Mouse (Mus musculus): Measurements from ENCODE around the gene Cubn. TPM values are rescaled to one million over a fixed set of nuclear protein-coding genes. Genes with fewer than 3 reads are reported as not detected.

The Cubn gene
- polyA plus RNA-seq, 1 experiment from 2014 or later = 0.47 TPM

GRCm38 (mm10) chr2:13270736-13271135 is 220.9 kb downstream of the Cubn start:
- H3K9me3 ChIP-seq (replicated peaks) = no peaks in the 10 kb centered on the region
- no peak for ATAC-seq (ENCODE audit: insufficient number of reproducible peaks, low FRiP score, low TSS enrichment, low read depth)
- H3K4me2 ChIP-seq (replicated peaks) = peak overlapping the region; percentile 85
- no peaks in the 10 kb centered on the region for H3K27me3 ChIP-seq
- no peaks in the 10 kb centered on the region for H3K36me3 ChIP-seq
- peak overlapping the region; percentile 77 for H3K27ac ChIP-seq (replicated peaks)
- peaks cover 11% of the 10 kb centered on the region; the same call in 1 of the 2 replicates for H3K4me1 ChIP-seq
- WGBS = 43% methylated on average over 8 of the region's 8 CpGs
- H3K4me3 ChIP-seq (replicated peaks) = peak overlapping the region; percentile 56
- H3K9ac ChIP-seq = peak overlapping the region; percentile 54

GRCm38 (mm10) chr2:13268681-13269293 is 222.8 kb downstream of the Cubn start:
- H3K9me3 ChIP-seq (replicated peaks) = no peaks in the 10 kb centered on the region
- H3K4me1 ChIP-seq = peaks cover 11% of the 10 kb centered on the region; the same call in 1 of the 2 replicates
- H3K27me3 ChIP-seq = no peaks in the 10 kb centered on the region
- WGBS = 94% methylated on average over 4 of the region's 4 CpGs
- no peak overlapping the region for H3K27ac ChIP-seq (replicated peaks)
- no peak for ATAC-seq (ENCODE audit: insufficient number of reproducible peaks, low FRiP score, low TSS enrichment, low read depth)
- no peak overlapping the region for H3K4me3 ChIP-seq (replicated peaks)
- H3K4me2 ChIP-seq (replicated peaks) = no peak overlapping the region
- no peaks in the 10 kb centered on the region for H3K36me3 ChIP-seq
- H3K9ac ChIP-seq = no peak overlapping the region

GRCm38 (mm10) chr2:13264875-13265274 is 226.7 kb downstream of the Cubn start:
- no peaks in the 10 kb centered on the region for H3K27me3 ChIP-seq
- H3K9me3 ChIP-seq (replicated peaks) = no peaks in the 10 kb centered on the region
- 0 out of 2 replicates have a peak, but pooled peaks cover under 1% of the 10 kb centered on the region for H3K4me1 ChIP-seq
- H3K4me2 ChIP-seq (replicated peaks) = no peak overlapping the region
- WGBS = 44% methylated on average over 4 of the region's 4 CpGs
- H3K27ac ChIP-seq (replicated peaks) = no peak overlapping the region
- no peaks in the 10 kb centered on the region for H3K36me3 ChIP-seq
- H3K9ac ChIP-seq = no peak overlapping the region
- no peak overlapping the region for H3K4me3 ChIP-seq (replicated peaks)
- no peak for ATAC-seq (ENCODE audit: insufficient number of reproducible peaks, low FRiP score, low TSS enrichment, low read depth)

GRCm38 (mm10) chr2:13263150-13263549 is 228.5 kb downstream of the Cubn start:
- Histone ChIP-seq H3K9me3 (replicated peaks) (no peaks in the 10 kb centered on the region), H3K4me1 (no peaks in the 10 kb centered on the region), H3K27me3 (no peaks in the 10 kb centered on the region), H3K4me2 (replicated peaks) (no peak overlapping the region), H3K27ac (replicated peaks) (no peak overlapping the region), H3K36me3 (no peaks in the 10 kb centered on the region), H3K9ac (no peak overlapping the region), H3K4me3 (replicated peaks) (no peak overlapping the region)
- 40% methylated on average over 4 of the region's 4 CpGs for WGBS
- no peak for ATAC-seq (ENCODE audit: insufficient number of reproducible peaks, low FRiP score, low TSS enrichment, low read depth)

- Histone ChIP-seq H3K36me3 (peaks cover 16% of the 10 kb centered on the region), H3K4me3 (replicated peaks) (no peak overlapping the region), H3K27me3 (no peaks in the 10 kb centered on the region), H3K4me1 (no peaks in the 10 kb centered on the region), H3K27ac (replicated peaks) (no peak overlapping the region), H3K4me2 (replicated peaks) (no peak overlapping the region), H3K9me3 (replicated peaks) (0 out of 2 replicates have a peak, but pooled peaks cover 5% of the 10 kb centered on the region), H3K9ac (no peak overlapping the region)
- no peak for ATAC-seq (ENCODE audit: insufficient number of reproducible peaks, low FRiP score, low TSS enrichment, low read depth)
- 68% methylated on average over 2 of the region's 2 CpGs for WGBS
Measured at GRCm38 (mm10) chr2:13258606-13259005, 233.0 kb downstream of the Cubn start.

GRCm38 (mm10) chr2:13240711-13241110 is 250.9 kb downstream of the Cubn start:
- no peak overlapping the region for H3K4me2 ChIP-seq (replicated peaks)
- no peak for ATAC-seq (ENCODE audit: insufficient number of reproducible peaks, low FRiP score, low TSS enrichment, low read depth)
- H3K9ac ChIP-seq = no peak overlapping the region
- no peaks in the 10 kb centered on the region for H3K27me3 ChIP-seq
- 48% methylated on average over 9 of the region's 9 CpGs for WGBS
- H3K36me3 ChIP-seq = peaks cover 7% of the 10 kb centered on the region; the same call in 1 of the 2 replicates
- H3K27ac ChIP-seq (replicated peaks) = no peak overlapping the region
- no peaks in the 10 kb centered on the region for H3K4me1 ChIP-seq
- H3K9me3 ChIP-seq (replicated peaks) = no peaks in the 10 kb centered on the region
- no peak overlapping the region for H3K4me3 ChIP-seq (replicated peaks)

- Histone ChIP-seq H3K4me2 (replicated peaks) (no peak overlapping the region), H3K4me1 (no peaks in the 10 kb centered on the region), H3K36me3 (peaks cover 7% of the 10 kb centered on the region; the same call in 1 of the 2 replicates), H3K4me3 (replicated peaks) (no peak overlapping the region), H3K27me3 (no peaks in the 10 kb centered on the region), H3K9ac (no peak overlapping the region), H3K9me3 (replicated peaks) (no peaks in the 10 kb centered on the region), H3K27ac (replicated peaks) (no peak overlapping the region)
- no peak for ATAC-seq (ENCODE audit: insufficient number of reproducible peaks, low FRiP score, low TSS enrichment, low read depth)
- WGBS = 68% methylated on average over 8 of the region's 8 CpGs
Measured at GRCm38 (mm10) chr2:13237140-13237901, 254.3 kb downstream of the Cubn start.

GRCm38 (mm10) chr2:13235696-13236095 is 255.9 kb downstream of the Cubn start:
- no peak for ATAC-seq (ENCODE audit: insufficient number of reproducible peaks, low FRiP score, low TSS enrichment, low read depth)
- Histone ChIP-seq H3K4me1 (no peaks in the 10 kb centered on the region), H3K9me3 (replicated peaks) (no peaks in the 10 kb centered on the region), H3K36me3 (peaks cover 7% of the 10 kb centered on the region; the same call in 1 of the 2 replicates), H3K9ac (no peak overlapping the region), H3K27ac (replicated peaks) (no peak overlapping the region), H3K27me3 (no peaks in the 10 kb centered on the region), H3K4me2 (replicated peaks) (no peak overlapping the region), H3K4me3 (replicated peaks) (no peak overlapping the region)
- 75% methylated on average over 5 of the region's 5 CpGs for WGBS

- Histone ChIP-seq H3K9me3 (replicated peaks) (no peaks in the 10 kb centered on the region), H3K36me3 (peaks cover 7% of the 10 kb centered on the region; the same call in 1 of the 2 replicates), H3K4me2 (replicated peaks) (no peak overlapping the region), H3K27me3 (no peaks in the 10 kb centered on the region), H3K9ac (no peak overlapping the region), H3K27ac (replicated peaks) (no peak overlapping the region), H3K4me3 (replicated peaks) (no peak overlapping the region), H3K4me1 (no peaks in the 10 kb centered on the region)
- WGBS = 91% methylated on average over 10 of the region's 10 CpGs
- no peak for ATAC-seq (ENCODE audit: insufficient number of reproducible peaks, low FRiP score, low TSS enrichment, low read depth)
Measured at GRCm38 (mm10) chr2:13234796-13235195, 256.8 kb downstream of the Cubn start.

GRCm38 (mm10) chr2:13233902-13234301 is 257.7 kb downstream of the Cubn start:
- 71% methylated on average over 7 of the region's 7 CpGs for WGBS
- no peak overlapping the region for H3K9ac ChIP-seq
- no peaks in the 10 kb centered on the region for H3K9me3 ChIP-seq (replicated peaks)
- ATAC-seq (ENCODE audit: insufficient number of reproducible peaks, low FRiP score, low TSS enrichment, low read depth) = no peak
- no peaks in the 10 kb centered on the region for H3K36me3 ChIP-seq
- no peak overlapping the region for H3K4me2 ChIP-seq (replicated peaks)
- H3K27ac ChIP-seq (replicated peaks) = no peak overlapping the region
- no peaks in the 10 kb centered on the region for H3K4me1 ChIP-seq
- H3K4me3 ChIP-seq (replicated peaks) = no peak overlapping the region
- no peaks in the 10 kb centered on the region for H3K27me3 ChIP-seq

- WGBS = 46% methylated on average over 12 of the region's 12 CpGs
- no peak overlapping the region for H3K27ac ChIP-seq (replicated peaks)
- no peak overlapping the region for H3K4me2 ChIP-seq (replicated peaks)
Measured at GRCm38 (mm10) chr2:13233254-13233835, 258.3 kb downstream of the Cubn start.

More at GRCm38 (mm10) chr2:13233254-13233835, 258.3 kb downstream of the Cubn start:
- Histone ChIP-seq H3K27me3 (no peaks in the 10 kb centered on the region), H3K9me3 (replicated peaks) (no peaks in the 10 kb centered on the region), H3K4me3 (replicated peaks) (no peak overlapping the region), H3K9ac (no peak overlapping the region), H3K36me3 (no peaks in the 10 kb centered on the region), H3K4me1 (no peaks in the 10 kb centered on the region)
- ATAC-seq (ENCODE audit: insufficient number of reproducible peaks, low FRiP score, low TSS enrichment, low read depth) = no peak

Data from embryonic facial prominence, embryonic 15.5 days (tissue).